Mouse (Mus musculus) embryonic facial prominence, embryonic 11.5 days (tissue): ENCODE measurements at regions not wholly inside any gene's neighbourhood (a gene's known extent, or its start where the extent isn't known, plus 50 kb on each side); places are given as distances from the start of the nearest gene placed in this dataset.

Source experiments
- ATAC-seq: fragments of 200-750 bp; cut with Nextera tagmentation; replicated peaks from 2 replicates; pipeline ENCODE4 v1.8.0; 2017; ENCODE audit warnings: low read depth; ENCODE audit not compliant: insufficient number of reproducible peaks, low FRiP score, low TSS enrichment
- DNase-seq: peaks from one replicate; pipeline ENCODE4 v3.0.0-alpha.2; 2015; ENCODE audit warnings: low spot score
- H3K27ac ChIP-seq: fragments of 300-500 bp; sonication (generic); replicated peaks from 2 replicates; pipeline ENCODE4 v1.5.1; 2014; ENCODE audit warnings: mild to moderate bottlenecking, low read depth, low read length, control low read depth
- H3K27me3 ChIP-seq: fragments of 300-500 bp; sonication (generic); 2 replicates; pipeline ENCODE4 v1.6.1; 2014; ENCODE audit warnings: mild to moderate bottlenecking, low read length, moderate library complexity, mixed read lengths; ENCODE audit not compliant: control insufficient read depth, insufficient read depth
- H3K36me3 ChIP-seq: fragments of 300-500 bp; sonication (generic); replicated peaks from 2 replicates; pipeline ENCODE4 v1.6.1; 2014; ENCODE audit warnings: low read depth, mild to moderate bottlenecking, low read length, moderate library complexity, mixed read lengths; ENCODE audit not compliant: control insufficient read depth, insufficient read depth
- H3K4me1 ChIP-seq: fragments of 300-500 bp; sonication (generic); 2 replicates; pipeline ENCODE4 v1.6.1; 2014; ENCODE audit warnings: low read length, mixed read lengths; ENCODE audit not compliant: control insufficient read depth, insufficient read depth
- H3K4me2 ChIP-seq: fragments of 300-500 bp; sonication (generic); 2 replicates; pipeline ENCODE4 v1.6.1; 2014; ENCODE audit warnings: low read depth, mild to moderate bottlenecking, control low read depth, low read length, moderate library complexity
- H3K4me3 ChIP-seq: fragments of 300-500 bp; sonication (generic); 2 replicates; pipeline ENCODE4 v1.5.1; 2014; ENCODE audit warnings: low read depth, low read length, control low read depth
- H3K9ac ChIP-seq: fragments of 300-500 bp; sonication (generic); replicated peaks from 2 replicates; pipeline ENCODE4 v1.6.1; 2014; ENCODE audit warnings: mild to moderate bottlenecking, control low read depth, low read length
- H3K9me3 ChIP-seq: fragments of 300-500 bp; sonication (generic); replicated peaks from 2 replicates; pipeline ENCODE4 v1.6.1; 2016; ENCODE audit warnings: mild to moderate bottlenecking, low read length, inconsistent platforms, mixed read lengths; ENCODE audit not compliant: control insufficient read depth
- WGBS: fragments of 180-500 bp; shearing (Covaris S2); extraction: QIAGEN DNeasy Blood & Tissue Kit; methylation state at CpG from one replicate; pipeline ENCODE4 v1.1.7; 2014; 5-methylcytosine and 5-hydroxymethylcytosine counted together

DNA sequence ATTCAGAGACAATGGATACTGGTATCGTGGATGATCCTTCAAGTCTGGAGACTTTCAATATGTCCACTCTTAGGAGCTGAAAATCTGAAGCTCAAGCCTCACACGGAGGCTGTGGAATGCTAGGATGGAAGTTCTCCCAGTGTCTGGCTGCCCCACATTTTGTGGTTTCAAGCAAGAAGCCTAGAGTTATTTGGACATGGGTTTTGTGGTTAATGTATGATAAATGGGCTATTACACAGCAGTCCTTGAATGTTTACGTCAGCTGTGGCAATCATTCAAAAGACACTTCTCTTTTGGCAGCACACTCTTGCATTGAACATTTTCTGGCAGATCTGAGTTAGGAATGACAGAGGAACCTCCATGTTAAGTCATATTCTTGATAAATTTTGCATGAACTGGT lies 207.2 kb upstream of the Eya4 start:
- H3K27ac ChIP-seq: no peak overlapping the region
- no peaks in the 10 kb centered on the region for H3K9me3 ChIP-seq
- ATAC-seq: no peak
- H3K36me3 ChIP-seq: no peaks in the 10 kb centered on the region
- H3K27me3 ChIP-seq: no peaks in the 10 kb centered on the region
- no peak overlapping the region for H3K4me3 ChIP-seq
- no peak overlapping the region for H3K9ac ChIP-seq
- WGBS: 87% methylated on average over 3 of the region's 3 CpGs
- H3K4me1 ChIP-seq: no peaks in the 10 kb centered on the region
- no peak overlapping the region for H3K4me2 ChIP-seq
- no peak for DNase-seq

DNA sequence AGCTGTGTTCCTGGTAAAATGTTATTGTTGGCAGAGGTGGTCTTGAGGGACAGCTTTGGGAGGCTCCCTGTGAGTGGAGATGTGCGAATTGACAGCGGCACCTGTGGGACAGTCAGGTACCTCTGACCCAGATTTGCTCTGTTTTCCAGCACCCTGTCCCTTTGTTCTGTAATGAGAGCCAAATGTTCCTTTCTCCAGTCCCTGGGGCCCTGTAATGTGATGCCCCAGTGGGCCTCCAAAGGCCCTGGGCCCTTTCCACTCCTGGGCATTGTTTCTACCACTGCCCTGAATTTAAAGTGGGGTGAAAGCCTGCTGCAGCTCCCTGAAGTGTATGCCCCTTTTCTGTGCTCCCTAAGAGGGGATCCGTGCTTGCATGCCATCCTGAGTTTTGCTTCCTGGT lies 198.6 kb upstream of the Eya4 start:
- no peaks in the 10 kb centered on the region for H3K4me1 ChIP-seq
- H3K4me3 ChIP-seq: no peak overlapping the region
- H3K9ac ChIP-seq: no peak overlapping the region
- DNase-seq (peak; percentile 34), ATAC-seq (no peak)
- no peak overlapping the region; the same call in 1 of the 2 replicates for H3K4me2 ChIP-seq
- H3K9me3 ChIP-seq: no peaks in the 10 kb centered on the region
- no peaks in the 10 kb centered on the region for H3K36me3 ChIP-seq
- no peak overlapping the region; the same call in 1 of the 2 replicates for H3K27ac ChIP-seq
- H3K27me3 ChIP-seq: no peaks in the 10 kb centered on the region
- WGBS: 20% methylated on average over 3 of the region's 3 CpGs

- Histone ChIP-seq H3K27me3 (no peaks in the 10 kb centered on the region), H3K4me3 (no peak overlapping the region), H3K4me1 (no peaks in the 10 kb centered on the region), H3K9me3 (no peaks in the 10 kb centered on the region), H3K4me2 (no peak overlapping the region), H3K9ac (no peak overlapping the region), H3K36me3 (no peaks in the 10 kb centered on the region), H3K27ac (no peak overlapping the region)
- DNase-seq (no peak), ATAC-seq (no peak)
- WGBS: 88% methylated on average over 6 of the region's 6 CpGs
Measured at GRCm38 (mm10) chr10:23548322-23548721, 197.7 kb upstream of the Eya4 start.

GRCm38 (mm10) chr10:23542712-23543111 lies 192.1 kb upstream of the Eya4 start:
- H3K27me3 ChIP-seq: no peaks in the 10 kb centered on the region
- no peak overlapping the region for H3K9ac ChIP-seq
- no peak overlapping the region for H3K4me2 ChIP-seq
- H3K4me3 ChIP-seq: no peak overlapping the region
- no peak for ATAC-seq
- H3K27ac ChIP-seq: no peak overlapping the region
- no peaks in the 10 kb centered on the region for H3K9me3 ChIP-seq
- DNase-seq: no peak
- no peaks in the 10 kb centered on the region for H3K4me1 ChIP-seq
- H3K36me3 ChIP-seq: no peaks in the 10 kb centered on the region
- 83% methylated on average over 11 of the region's 11 CpGs for WGBS

DNA sequence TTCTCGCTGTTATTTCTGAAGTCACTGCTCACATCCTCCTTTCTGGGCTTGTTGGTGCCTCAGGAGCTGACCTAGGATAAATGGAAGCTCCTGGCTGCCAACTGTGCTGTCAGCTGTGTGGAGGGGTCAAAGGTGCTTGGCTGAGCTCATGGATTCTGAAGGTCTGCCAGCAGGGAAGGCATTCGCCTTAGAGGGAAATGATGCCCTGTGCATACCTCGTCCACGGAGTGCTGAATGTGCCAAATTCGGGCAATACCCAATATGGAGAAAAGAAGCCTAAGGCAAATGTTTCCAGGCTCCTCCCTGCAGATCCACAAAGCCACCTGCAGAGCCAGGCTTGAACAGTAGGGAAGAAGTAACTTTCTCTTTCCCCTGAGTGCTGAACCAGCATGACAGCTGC lies 191.3 kb upstream of the Eya4 start:
- Histone ChIP-seq H3K4me3 (no peak overlapping the region), H3K27me3 (no peaks in the 10 kb centered on the region), H3K9me3 (no peaks in the 10 kb centered on the region), H3K27ac (no peak overlapping the region), H3K4me2 (no peak overlapping the region), H3K9ac (no peak overlapping the region), H3K36me3 (no peaks in the 10 kb centered on the region), H3K4me1 (no peaks in the 10 kb centered on the region)
- ATAC-seq (no peak), DNase-seq (no peak)
- 35% methylated on average over 5 of the region's 5 CpGs for WGBS

DNA sequence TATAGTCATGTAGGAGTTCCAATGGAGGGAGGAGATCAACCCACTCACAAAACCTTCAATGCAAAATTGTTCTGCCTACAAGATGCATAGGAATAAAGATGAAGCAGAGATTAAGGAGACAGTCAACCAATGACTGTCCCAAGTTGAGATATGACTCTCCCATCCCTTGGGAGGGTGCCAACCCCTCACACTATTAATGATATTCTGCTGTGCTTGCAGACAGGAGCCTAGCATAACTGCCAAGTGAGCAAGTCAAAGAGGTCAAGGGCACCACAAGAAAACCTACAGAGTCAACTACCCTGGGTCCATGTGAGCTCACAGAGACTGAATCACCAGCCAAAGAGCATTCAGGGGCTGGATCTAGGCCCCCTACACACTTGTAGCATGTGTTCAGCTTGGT lies 184.1 kb upstream of the Eya4 start:
- Histone ChIP-seq H3K27me3 (no peaks in the 10 kb centered on the region), H3K4me1 (no peaks in the 10 kb centered on the region), H3K9ac (no peak overlapping the region), H3K9me3 (no peaks in the 10 kb centered on the region), H3K4me2 (no peak overlapping the region), H3K27ac (no peak overlapping the region), H3K4me3 (no peak overlapping the region), H3K36me3 (no peaks in the 10 kb centered on the region)
- ATAC-seq (no peak), DNase-seq (no peak)

DNA sequence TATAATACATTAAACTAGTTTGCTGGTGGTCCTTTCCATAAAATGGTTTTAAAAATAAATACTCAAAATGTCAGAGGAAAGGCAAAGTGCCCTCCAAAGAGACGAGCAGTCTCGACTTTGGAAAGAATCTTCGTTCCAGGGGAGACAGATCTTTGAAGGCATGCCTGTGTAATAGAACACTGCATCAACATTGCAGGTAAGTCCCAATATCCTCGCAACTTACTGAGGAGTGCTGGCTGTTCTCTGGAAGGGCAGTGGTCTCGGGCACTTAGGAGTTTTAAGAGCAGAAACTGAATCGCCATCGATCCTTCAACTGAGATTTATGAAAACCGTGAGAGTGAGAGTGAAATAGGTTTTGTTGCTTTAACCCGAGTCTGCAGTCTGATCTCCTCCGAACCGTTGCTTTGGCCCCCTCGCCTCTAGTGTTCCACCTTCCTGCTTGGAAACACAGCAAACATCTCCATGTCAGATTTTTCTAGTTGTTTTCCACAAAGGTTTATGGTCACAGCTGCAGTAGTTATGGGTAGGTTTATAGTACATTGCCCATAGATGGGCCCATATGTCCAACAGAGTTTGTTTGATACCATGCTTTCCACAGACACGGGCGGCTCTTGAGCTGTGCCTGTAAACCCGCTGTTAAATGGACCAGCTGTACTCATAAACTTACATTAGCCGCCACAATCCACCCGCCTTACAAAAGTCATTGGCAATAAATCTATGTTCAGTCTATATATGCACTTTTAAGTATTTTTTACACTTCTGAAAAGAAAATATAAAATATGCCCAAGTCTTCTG lies 181.6 kb upstream of the Eya4 start:
- no peak overlapping the region for H3K4me2 ChIP-seq
- H3K4me3 ChIP-seq: no peak overlapping the region
- H3K27me3 ChIP-seq: no peaks in the 10 kb centered on the region
- WGBS: 84% methylated on average over 17 of the region's 17 CpGs
- H3K36me3 ChIP-seq: no peaks in the 10 kb centered on the region
- H3K9me3 ChIP-seq: no peaks in the 10 kb centered on the region
- H3K9ac ChIP-seq: no peak overlapping the region
- no peak overlapping the region for H3K27ac ChIP-seq
- DNase-seq: no peak
- no peaks in the 10 kb centered on the region for H3K4me1 ChIP-seq
- ATAC-seq: no peak

DNA sequence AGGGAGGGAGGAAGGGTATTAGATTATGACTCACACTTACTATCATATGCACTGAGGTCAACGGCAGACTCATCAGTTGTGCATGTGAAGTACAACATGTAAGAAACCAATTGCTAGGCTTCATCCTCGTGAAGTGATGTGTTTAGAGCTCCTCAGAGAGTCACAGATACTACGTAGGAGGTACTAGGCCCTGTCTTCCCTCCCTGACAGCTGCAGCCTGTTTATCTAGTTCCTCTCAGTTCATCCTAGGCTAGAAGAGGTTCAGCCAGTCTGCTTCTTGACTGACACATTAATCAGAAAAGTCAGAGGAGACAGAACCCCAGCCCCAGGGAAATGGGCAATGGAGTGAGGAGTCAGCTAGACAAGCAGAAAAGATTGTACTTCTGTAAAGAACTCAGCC lies 180.1 kb upstream of the Eya4 start:
- Histone ChIP-seq H3K27me3 (no peaks in the 10 kb centered on the region), H3K9me3 (no peaks in the 10 kb centered on the region), H3K9ac (no peak overlapping the region), H3K4me1 (no peaks in the 10 kb centered on the region), H3K4me3 (no peak overlapping the region), H3K36me3 (no peaks in the 10 kb centered on the region), H3K27ac (no peak overlapping the region), H3K4me2 (no peak overlapping the region)
- DNase-seq: no peak
- ATAC-seq: no peak
- 82% methylated on average over 3 of the region's 3 CpGs for WGBS
